Mouse (Mus musculus): ENCODE data around the gene Tbc1d13.

GRCm38 (mm10) chr2:30084113-30084512 lies 49.4 kb upstream of the Tbc1d13 start:
- TF ChIP-seq POLR2A (IDR thresholded peaks at IDR 0.05; ENCODE audit: insufficient read depth, low read depth, low read length), result no peak
- no peak for TF ChIP-seq CTCF (IDR thresholded peaks at IDR 0.05; ENCODE audit: insufficient read depth, low read depth, low read length)

Measured in olfactory bulb, adult 2 months (tissue).